Mouse (Mus musculus) embryo, embryonic 11.5 days (tissue): Measurements from ENCODE around the gene Gosr1.
"Not testable (repeated sequence)": the region's sequence is repeated elsewhere in the genome, so short reads cannot be mapped to it uniquely, and the experiment has no call there.

Experiments
- DNase-seq: peaks from one replicate; pipeline ENCODE4 v3.0.0-alpha.2; 2012; ENCODE audit warnings: low read depth, low spot score

Gene Gosr1

GRCm38 (mm10) chr11:76734560-76734959 lies 28.8 kb downstream of the Gosr1 start:
- DNase-seq, result no peak

- DNase-seq, result no peak
Measured at GRCm38 (mm10) chr11:76730650-76731049, 32.7 kb downstream of the Gosr1 start.

DNA sequence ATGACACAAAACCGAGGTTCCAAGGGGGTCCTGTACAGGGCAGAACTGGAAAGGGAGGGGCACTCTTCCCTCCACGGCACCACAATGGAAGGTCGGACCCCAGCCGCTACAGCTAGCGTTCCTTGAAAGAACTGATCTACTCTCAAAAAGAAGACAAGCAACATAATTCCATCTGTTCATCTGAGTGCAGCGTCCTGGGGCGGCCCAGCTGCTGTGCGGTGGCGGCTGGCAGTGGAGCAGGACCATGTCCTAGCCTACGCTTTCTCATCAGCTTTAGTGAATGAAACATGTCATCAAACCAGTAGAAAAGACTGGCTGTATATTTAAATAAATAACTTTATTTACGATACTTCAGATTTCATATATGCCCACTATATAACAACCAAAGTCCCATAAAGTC lies 35.3 kb downstream of the Gosr1 start:
- DNase-seq, result no peak

GRCm38 (mm10) chr11:76723911-76724310 lies 39.5 kb downstream of the Gosr1 start:
- no peak for DNase-seq

GRCm38 (mm10) chr11:76717000-76717399 lies 46.4 kb downstream of the Gosr1 start:
- no peak for DNase-seq

DNA sequence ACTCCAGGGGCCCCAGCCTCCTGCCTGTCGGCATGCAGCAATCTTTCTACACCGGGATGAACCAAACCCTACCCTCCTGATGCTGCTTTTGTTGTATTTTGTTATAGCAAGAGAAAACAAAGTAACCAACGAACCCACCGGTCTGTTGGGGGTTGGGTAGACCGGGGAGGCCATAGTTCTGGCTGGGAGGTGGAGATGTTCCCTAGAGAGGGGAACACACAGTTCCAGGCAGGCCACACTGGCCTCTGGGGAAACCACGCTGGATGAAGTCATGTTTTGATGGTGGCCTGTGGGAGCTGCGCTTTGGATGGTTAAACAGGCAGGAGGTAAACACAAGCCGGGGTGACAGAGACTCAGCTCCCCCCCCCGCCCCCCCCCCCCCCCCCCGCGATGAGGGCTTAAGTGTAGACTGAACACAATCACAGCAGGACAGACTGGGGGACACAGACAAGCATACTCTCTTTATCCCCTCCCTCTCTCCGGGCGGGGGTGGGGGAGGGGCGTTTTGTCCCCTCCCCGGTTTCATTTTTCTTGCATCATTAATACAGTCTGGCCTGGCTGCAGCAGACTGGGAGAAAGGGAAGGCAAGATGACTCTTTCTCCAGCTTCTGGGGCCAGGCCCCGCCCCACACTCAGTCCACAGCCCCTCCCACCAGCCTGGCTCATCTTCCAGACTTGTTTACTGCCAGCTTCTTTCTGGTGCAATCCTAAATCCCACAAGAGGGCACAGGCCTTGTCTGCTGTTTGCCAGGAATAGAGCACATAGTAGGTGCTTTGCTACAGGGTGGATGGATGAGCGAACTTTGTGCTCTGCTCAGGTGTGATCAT lies 53.5 kb downstream of the Gosr1 start:
- DNase-seq, result peak; percentile 16

DNA sequence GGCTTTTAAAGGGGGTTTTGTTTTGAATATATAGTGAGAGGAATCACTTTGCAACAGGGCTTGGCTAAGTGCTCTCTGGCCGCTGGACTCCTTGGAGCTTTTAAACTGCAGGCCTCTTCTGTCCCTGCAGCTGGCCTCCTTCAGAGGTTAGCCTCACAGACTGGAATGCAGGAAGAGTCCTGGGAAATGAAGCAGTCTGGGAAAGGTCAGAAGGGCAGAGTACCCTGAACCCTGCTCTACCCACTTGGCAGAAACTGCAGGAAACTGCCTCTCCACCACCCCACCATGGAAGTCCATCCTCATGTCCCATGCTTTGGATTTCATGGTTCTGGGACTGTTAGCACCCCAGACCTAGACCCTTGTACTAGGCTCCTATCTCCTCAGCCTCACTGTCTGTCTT lies 54.5 kb downstream of the Gosr1 start:
- no peak for DNase-seq

DNA sequence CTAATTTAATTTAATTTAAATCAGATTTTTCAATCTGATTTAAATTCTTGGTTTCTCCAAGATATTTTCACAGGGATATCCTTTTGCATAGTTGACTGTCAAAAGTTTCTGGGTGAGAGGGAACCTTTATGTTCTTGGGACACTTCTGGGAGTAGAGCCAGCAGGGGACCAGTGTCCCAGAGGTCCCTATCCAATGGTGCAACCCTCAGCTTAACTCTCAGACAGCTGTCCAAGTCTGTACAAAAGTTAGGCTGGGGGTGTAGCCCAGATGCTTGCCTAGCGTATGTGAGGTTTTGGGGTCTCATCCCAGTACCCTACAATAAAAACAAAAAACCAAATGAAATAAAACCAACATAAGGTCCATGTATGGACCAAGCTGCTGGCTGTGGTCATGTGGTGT lies 55.3 kb downstream of the Gosr1 start:
- no peak for DNase-seq

- no peak for DNase-seq
Measured at GRCm38 (mm10) chr11:76707656-76708055, 55.7 kb downstream of the Gosr1 start.

GRCm38 (mm10) chr11:76699626-76700025 lies 63.8 kb downstream of the Gosr1 start:
- no peak for DNase-seq

GRCm38 (mm10) chr11:76695810-76696209 lies 67.6 kb downstream of the Gosr1 start:
- no peak for DNase-seq

DNA sequence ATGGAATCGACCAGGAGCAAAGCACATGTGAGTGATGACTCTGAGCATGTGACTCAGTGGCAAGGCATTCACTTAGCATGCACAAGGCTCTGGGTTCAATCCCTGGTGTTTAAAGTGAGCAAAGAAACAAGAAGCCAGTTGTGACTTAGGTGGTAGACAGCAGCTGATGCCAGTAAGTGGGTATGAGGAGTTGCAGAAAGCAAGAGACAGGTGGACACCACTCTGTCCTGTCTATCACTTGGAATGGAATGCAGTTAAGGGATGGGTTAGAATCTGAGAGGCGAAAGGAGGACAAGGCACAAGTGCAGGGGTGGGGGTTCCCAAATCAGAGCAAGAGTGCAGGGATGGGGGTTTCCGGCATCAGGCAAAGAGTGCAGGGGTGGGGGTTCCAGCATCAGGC lies 71.3 kb downstream of the Gosr1 start:
- DNase-seq, result no peak

DNA sequence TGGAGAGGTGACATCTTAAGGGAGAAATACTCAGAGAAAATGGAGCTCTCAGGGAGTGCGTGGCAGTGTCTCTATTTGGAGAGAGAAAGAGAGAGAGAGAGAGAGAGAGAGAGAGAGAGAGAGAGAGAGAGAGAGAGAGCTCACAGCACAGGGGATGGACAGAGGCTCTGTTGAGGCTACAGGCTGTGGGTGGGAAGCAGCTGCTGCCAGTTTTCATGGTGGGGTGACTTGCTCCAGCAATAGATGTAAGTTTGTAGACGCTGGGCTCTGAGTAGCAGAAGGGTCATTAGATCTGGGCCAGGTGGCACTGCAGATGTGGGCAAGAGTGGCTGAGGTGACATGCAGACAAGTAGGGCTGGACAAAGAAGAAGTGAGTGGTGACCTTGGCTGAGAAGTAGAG lies 77.8 kb downstream of the Gosr1 start:
- no peak for DNase-seq

DNA sequence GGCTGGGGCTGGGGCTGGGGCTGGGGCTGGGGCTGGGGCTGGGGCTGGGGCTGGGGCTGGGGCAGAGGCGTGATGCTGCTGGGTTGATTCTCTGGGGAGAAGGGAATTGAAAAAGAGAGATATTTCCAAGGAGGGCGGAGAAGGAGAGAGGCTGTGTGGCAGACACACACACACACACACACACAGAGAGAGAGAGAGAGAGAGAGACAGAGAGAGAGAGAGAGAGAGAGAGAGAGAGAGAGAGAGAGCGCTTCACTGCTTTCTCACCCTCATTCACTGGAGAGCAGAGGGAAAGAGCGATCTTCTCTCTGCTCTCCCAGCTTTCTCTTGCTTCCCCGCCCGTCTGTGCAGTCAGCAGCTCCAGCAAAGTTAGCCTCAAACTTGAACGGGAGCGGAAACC lies 83.9 kb downstream of the Gosr1 start, which contains the start of gene Trarg1:
Gene Trarg1, plus strand, starts transcription at position 301 of the 400 bp plus-strand sequence.
- not testable (repeated sequence) for DNase-seq
